Mouse (Mus musculus): ENCODE data around the gene Csf2ra. TPM values are rescaled to one million over a fixed set of nuclear protein-coding genes. Genes with fewer than 3 reads are reported as not detected.
A peak's percentile ranks its signal among the peaks of the same experiment; 100 is the strongest.
"Not testable (repeated sequence)": the region's sequence is repeated elsewhere in the genome, so short reads cannot be mapped to it uniquely, and the experiment has no call there.

Csf2ra gene
- 13.8 and 18.2 TPM in 2 replicates for polyA plus RNA-seq (2015; fragmentation: Nextera tagmentation; extraction: Ambion mirVana)

GRCm38 (mm10) chr19:61227941-61228701 lies at the start of gene Csf2ra:
Gene Csf2ra, minus strand, starts transcription at chr19:61228429.
- 41% methylated on average over 36 of the region's 36 CpGs for WGBS (ENCODE audit: insufficient replicate concordance)
- H3K4me3 ChIP-seq (ENCODE audit: low read depth, low read length): peak within 1 kb of the TSS; percentile 63
- peaks cover 6% of the 10 kb centered on the region for H3K9me3 ChIP-seq (replicated peaks; ENCODE audit: control insufficient read depth, low read length)
- H3K36me3 ChIP-seq (ENCODE audit: control insufficient read depth, insufficient read depth): no peaks in the 10 kb centered on the region
- H3K4me1 ChIP-seq (ENCODE audit: control insufficient read depth, low read depth, low read length): peaks cover 19% of the 10 kb centered on the region
- H3K9ac ChIP-seq (ENCODE audit: low read depth, low read length): peak within 1 kb of the TSS; percentile 47
- peak within 1 kb of the TSS; percentile 77 for H3K27ac ChIP-seq (ENCODE audit: low read length)
- peak within 1 kb of the TSS; percentile 76 for H3K4me2 ChIP-seq (ENCODE audit: low read depth, low read length)
- ATAC-seq (ENCODE audit: low read depth): no peak
- no peaks in the 10 kb centered on the region for H3K27me3 ChIP-seq (ENCODE audit: control insufficient read depth, insufficient read depth, low read depth, low read length)

GRCm38 (mm10) chr19:61275446-61275845 lies 47.2 kb upstream of the Csf2ra start:
- no peaks in the 10 kb centered on the region for H3K27me3 ChIP-seq (ENCODE audit: control insufficient read depth, insufficient read depth, low read depth, low read length)
- WGBS (ENCODE audit: insufficient replicate concordance): 67% methylated on average over 1 of the region's 1 CpGs
- no peak overlapping the region for H3K4me2 ChIP-seq (ENCODE audit: low read depth, low read length)
- H3K27ac ChIP-seq (ENCODE audit: low read length): no peak overlapping the region
- no peak overlapping the region for H3K9ac ChIP-seq (ENCODE audit: low read depth, low read length)
- no peak for ATAC-seq (ENCODE audit: low read depth)
- H3K4me3 ChIP-seq (ENCODE audit: low read depth, low read length): no peak overlapping the region
- no peaks in the 10 kb centered on the region for H3K9me3 ChIP-seq (replicated peaks; ENCODE audit: control insufficient read depth, low read length)
- no peaks in the 10 kb centered on the region for H3K36me3 ChIP-seq (ENCODE audit: control insufficient read depth, insufficient read depth)
- no peaks in the 10 kb centered on the region for H3K4me1 ChIP-seq (ENCODE audit: control insufficient read depth, low read depth, low read length)

DNA sequence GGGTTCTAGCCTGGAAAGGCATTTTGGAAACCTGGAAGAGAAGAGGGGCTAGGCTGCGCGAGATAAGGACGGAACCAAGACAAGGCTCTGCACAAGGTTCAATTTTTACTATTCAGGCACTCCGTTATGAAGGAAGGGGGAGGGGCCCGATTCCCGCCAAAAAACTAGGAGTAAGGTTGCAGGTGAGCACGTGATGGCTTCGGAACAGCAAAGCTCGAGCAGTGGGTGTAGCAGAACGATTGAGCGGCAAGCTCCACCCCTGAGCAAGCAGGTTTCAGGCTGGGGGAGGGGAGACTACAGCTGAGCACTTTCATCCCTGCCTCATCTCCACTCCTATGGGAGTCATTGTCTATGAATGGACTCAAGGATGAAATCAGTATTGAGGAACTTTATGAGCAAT lies 40.9 kb upstream of the Csf2ra start:
- H3K4me1 ChIP-seq (ENCODE audit: control insufficient read depth, low read depth, low read length); H3K4me3 ChIP-seq (ENCODE audit: low read depth, low read length); H3K4me2 ChIP-seq (ENCODE audit: low read depth, low read length); H3K27me3 ChIP-seq (ENCODE audit: control insufficient read depth, insufficient read depth, low read depth, low read length); H3K9ac ChIP-seq (ENCODE audit: low read depth, low read length); H3K27ac ChIP-seq (ENCODE audit: low read length); ATAC-seq (ENCODE audit: low read depth); H3K9me3 ChIP-seq (replicated peaks; ENCODE audit: control insufficient read depth, low read length); H3K36me3 ChIP-seq (ENCODE audit: control insufficient read depth, insufficient read depth): not testable (repeated sequence)
- WGBS (ENCODE audit: insufficient replicate concordance): 24% methylated on average over 11 of the region's 11 CpGs

DNA sequence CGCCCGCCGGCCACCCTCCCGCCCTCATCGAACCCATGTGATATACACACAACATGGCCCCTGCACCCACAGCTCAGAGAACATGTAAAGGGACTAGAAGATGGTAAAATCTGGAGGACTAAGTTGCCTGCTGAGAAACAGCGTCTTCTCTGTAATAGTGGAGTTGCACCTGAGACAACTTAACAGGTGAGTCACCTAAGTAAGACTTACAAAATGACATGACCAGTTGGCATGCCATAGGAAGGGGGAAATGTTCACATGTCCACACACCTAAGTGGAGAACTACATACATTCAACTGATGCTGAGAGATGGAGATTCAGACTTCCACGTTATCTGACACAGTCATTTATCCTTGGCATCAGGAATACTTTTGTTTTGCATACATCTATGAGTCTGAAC lies 38.9 kb upstream of the Csf2ra start:
- 14% methylated on average over 7 of the region's 7 CpGs for WGBS (ENCODE audit: insufficient replicate concordance)
- Histone ChIP-seq H3K27ac (ENCODE audit: low read length) (no peak overlapping the region), H3K4me1 (ENCODE audit: control insufficient read depth, low read depth, low read length) (no peaks in the 10 kb centered on the region; the same call in 1 of the 2 replicates), H3K27me3 (ENCODE audit: control insufficient read depth, insufficient read depth, low read depth, low read length) (no peaks in the 10 kb centered on the region), H3K4me2 (ENCODE audit: low read depth, low read length) (no peak overlapping the region), H3K9ac (ENCODE audit: low read depth, low read length) (no peak overlapping the region), H3K36me3 (ENCODE audit: control insufficient read depth, insufficient read depth) (no peaks in the 10 kb centered on the region), H3K9me3 (replicated peaks; ENCODE audit: control insufficient read depth, low read length) (no peaks in the 10 kb centered on the region), H3K4me3 (ENCODE audit: low read depth, low read length) (no peak overlapping the region)
- no peak for ATAC-seq (ENCODE audit: low read depth)

DNA sequence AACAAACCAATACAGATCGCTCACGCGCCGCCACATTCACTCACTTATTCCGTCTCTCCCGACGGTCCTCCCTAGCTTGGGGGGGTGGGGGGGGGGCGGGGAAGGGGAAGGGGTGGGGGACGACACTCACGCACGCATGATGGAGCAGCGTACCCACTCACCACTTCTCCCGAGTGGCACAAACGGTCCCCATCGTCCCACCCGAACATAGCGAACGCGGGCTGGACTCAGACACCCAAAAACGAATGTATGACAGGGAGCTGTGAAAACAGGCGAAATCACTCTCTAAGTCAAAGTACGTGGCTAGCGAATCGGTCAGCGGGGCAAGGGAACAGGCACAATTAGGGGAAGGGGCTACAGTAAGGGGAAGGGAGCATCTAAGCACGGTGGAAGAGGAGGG lies 38.4 kb upstream of the Csf2ra start:
- Histone ChIP-seq H3K4me2 (ENCODE audit: low read depth, low read length) (no peak overlapping the region), H3K4me3 (ENCODE audit: low read depth, low read length) (no peak overlapping the region), H3K27me3 (ENCODE audit: control insufficient read depth, insufficient read depth, low read depth, low read length) (no peaks in the 10 kb centered on the region), H3K9ac (ENCODE audit: low read depth, low read length) (no peak overlapping the region), H3K9me3 (replicated peaks; ENCODE audit: control insufficient read depth, low read length) (no peaks in the 10 kb centered on the region), H3K27ac (ENCODE audit: low read length) (no peak overlapping the region), H3K36me3 (ENCODE audit: control insufficient read depth, insufficient read depth) (no peaks in the 10 kb centered on the region), H3K4me1 (ENCODE audit: control insufficient read depth, low read depth, low read length) (no peaks in the 10 kb centered on the region; the same call in 1 of the 2 replicates)
- WGBS (ENCODE audit: insufficient replicate concordance): 2% methylated on average over 26 of the region's 26 CpGs
- no peak for ATAC-seq (ENCODE audit: low read depth)

DNA sequence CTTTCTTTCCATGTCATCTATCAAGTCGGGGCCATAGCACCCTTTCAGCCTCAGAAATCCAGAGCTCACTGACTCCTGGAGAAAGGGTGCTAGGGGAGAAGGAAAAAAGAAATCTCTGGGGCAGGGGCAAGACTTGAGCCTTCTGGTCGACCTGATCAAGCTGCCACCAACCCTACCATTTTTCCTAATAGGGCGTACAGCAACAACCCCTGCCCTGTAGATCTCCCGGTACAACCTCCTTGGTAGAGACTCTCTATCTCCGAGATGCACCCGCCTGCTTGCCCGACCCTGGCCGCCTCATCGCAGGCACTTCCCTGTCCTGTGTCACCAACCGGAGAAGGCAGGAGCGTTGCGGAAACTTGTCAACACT lies 38.0 kb upstream of the Csf2ra start:
- Histone ChIP-seq H3K4me2 (ENCODE audit: low read depth, low read length) (no peak overlapping the region), H3K9ac (ENCODE audit: low read depth, low read length) (no peak overlapping the region), H3K36me3 (ENCODE audit: control insufficient read depth, insufficient read depth) (no peaks in the 10 kb centered on the region), H3K4me3 (ENCODE audit: low read depth, low read length) (no peak overlapping the region), H3K4me1 (ENCODE audit: control insufficient read depth, low read depth, low read length) (no peaks in the 10 kb centered on the region; the same call in 1 of the 2 replicates), H3K27me3 (ENCODE audit: control insufficient read depth, insufficient read depth, low read depth, low read length) (no peaks in the 10 kb centered on the region), H3K27ac (ENCODE audit: low read length) (no peak overlapping the region), H3K9me3 (replicated peaks; ENCODE audit: control insufficient read depth, low read length) (no peaks in the 10 kb centered on the region)
- WGBS (ENCODE audit: insufficient replicate concordance): 2% methylated on average over 12 of the region's 12 CpGs
- no peak for ATAC-seq (ENCODE audit: low read depth)

DNA sequence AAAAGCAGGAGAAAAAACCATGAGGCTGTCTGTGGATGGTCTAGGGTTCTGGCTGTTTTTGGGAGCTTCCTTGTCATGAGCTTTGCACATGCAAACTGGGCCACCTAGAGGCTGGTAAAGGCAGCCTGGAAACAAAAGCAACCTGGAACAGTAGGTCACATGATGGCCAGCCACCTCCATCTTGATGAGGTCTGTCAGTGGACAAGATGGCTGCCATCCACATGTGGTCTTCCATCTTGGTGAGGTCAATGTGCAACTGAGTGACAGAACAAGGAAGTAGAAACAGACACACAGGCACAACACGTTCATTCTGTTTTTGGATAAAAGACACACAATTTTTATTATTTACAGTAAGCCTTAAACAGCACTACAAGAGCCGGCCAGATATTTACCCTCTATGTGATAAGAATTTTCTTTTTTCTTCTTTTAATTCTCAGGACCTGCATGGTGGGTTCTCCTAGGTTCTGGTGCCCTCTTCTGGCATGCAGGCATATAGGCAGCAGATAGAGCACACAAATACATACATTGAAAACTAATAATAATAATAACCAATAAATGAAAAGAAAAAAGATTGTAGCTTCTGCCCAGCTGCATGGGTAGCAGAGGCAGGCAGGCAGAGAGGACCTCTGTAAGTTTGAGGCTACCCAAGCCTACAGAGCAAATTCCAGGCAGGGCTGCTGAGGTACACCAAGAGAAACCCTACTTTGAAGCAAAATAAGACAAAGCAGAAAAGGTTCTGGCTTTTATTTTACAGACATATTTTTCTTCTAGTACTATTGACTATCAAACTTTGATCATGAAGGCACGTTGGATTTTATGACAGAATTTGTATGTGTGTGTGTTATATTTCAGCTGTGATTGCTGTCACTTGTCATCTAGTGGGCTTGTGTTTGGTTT lies 37.4 kb upstream of the Csf2ra start:
- Histone ChIP-seq H3K9ac (ENCODE audit: low read depth, low read length) (no peak overlapping the region), H3K27ac (ENCODE audit: low read length) (no peak overlapping the region), H3K4me3 (ENCODE audit: low read depth, low read length) (no peak overlapping the region), H3K4me2 (ENCODE audit: low read depth, low read length) (no peak overlapping the region; the same call in 1 of the 2 replicates), H3K4me1 (ENCODE audit: control insufficient read depth, low read depth, low read length) (no peaks in the 10 kb centered on the region; the same call in 1 of the 2 replicates), H3K27me3 (ENCODE audit: control insufficient read depth, insufficient read depth, low read depth, low read length) (no peaks in the 10 kb centered on the region), H3K36me3 (ENCODE audit: control insufficient read depth, insufficient read depth) (no peaks in the 10 kb centered on the region), H3K9me3 (replicated peaks; ENCODE audit: control insufficient read depth, low read length) (no peaks in the 10 kb centered on the region)
- ATAC-seq (ENCODE audit: low read depth): peak; percentile 12
- 5% methylated on average over 3 of the region's 3 CpGs for WGBS (ENCODE audit: insufficient replicate concordance)

- no peak overlapping the region for H3K9ac ChIP-seq (ENCODE audit: low read depth, low read length)
- no peak overlapping the region for H3K4me2 ChIP-seq (ENCODE audit: low read depth, low read length)
- no peaks in the 10 kb centered on the region; the same call in 1 of the 2 replicates for H3K4me1 ChIP-seq (ENCODE audit: control insufficient read depth, low read depth, low read length)
- no peak overlapping the region for H3K27ac ChIP-seq (ENCODE audit: low read length)
- H3K36me3 ChIP-seq (ENCODE audit: control insufficient read depth, insufficient read depth): no peaks in the 10 kb centered on the region
- ATAC-seq (ENCODE audit: low read depth): no peak
- H3K4me3 ChIP-seq (ENCODE audit: low read depth, low read length): no peak overlapping the region
- no peaks in the 10 kb centered on the region for H3K9me3 ChIP-seq (replicated peaks; ENCODE audit: control insufficient read depth, low read length)
- no peaks in the 10 kb centered on the region for H3K27me3 ChIP-seq (ENCODE audit: control insufficient read depth, insufficient read depth, low read depth, low read length)
Observed at GRCm38 (mm10) chr19:61264933-61265332, 36.7 kb upstream of the Csf2ra start.

DNA sequence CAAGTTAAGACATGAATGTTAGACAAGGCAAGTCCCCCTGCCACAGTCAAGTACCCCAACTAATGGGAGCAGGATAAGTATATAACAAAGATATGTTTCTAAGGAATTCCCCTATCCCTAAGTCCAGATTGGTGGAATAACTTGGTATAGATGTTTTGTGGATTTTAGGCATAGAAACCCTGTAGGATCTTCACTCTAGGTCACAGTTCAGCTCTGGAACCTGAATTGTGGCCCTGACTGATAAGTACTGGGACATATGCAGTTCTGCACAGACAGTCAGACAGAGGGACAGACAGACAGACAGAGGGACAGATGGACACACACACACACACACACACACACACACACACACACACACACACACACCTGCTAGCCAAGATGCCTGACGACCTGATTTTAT lies 36.0 kb upstream of the Csf2ra start:
- no peaks in the 10 kb centered on the region for H3K27me3 ChIP-seq (ENCODE audit: control insufficient read depth, insufficient read depth, low read depth, low read length)
- ATAC-seq (ENCODE audit: low read depth): no peak
- no peak overlapping the region for H3K4me2 ChIP-seq (ENCODE audit: low read depth, low read length)
- no peaks in the 10 kb centered on the region for H3K36me3 ChIP-seq (ENCODE audit: control insufficient read depth, insufficient read depth)
- no peaks in the 10 kb centered on the region for H3K9me3 ChIP-seq (replicated peaks; ENCODE audit: control insufficient read depth, low read length)
- H3K9ac ChIP-seq (ENCODE audit: low read depth, low read length): no peak overlapping the region
- WGBS (ENCODE audit: insufficient replicate concordance): 33% methylated on average over 1 of the region's 1 CpGs
- no peak overlapping the region for H3K27ac ChIP-seq (ENCODE audit: low read length)
- H3K4me1 ChIP-seq (ENCODE audit: control insufficient read depth, low read depth, low read length): no peaks in the 10 kb centered on the region; the same call in 1 of the 2 replicates
- H3K4me3 ChIP-seq (ENCODE audit: low read depth, low read length): no peak overlapping the region

Data from liver, embryonic 16.5 days (tissue).